Mouse (Mus musculus): ENCODE measurements at regions not wholly inside any gene's neighbourhood (a gene's known extent, or its start where the extent isn't known, plus 50 kb on each side); places are given as distances from the start of the nearest gene placed in this dataset.

- TF ChIP-seq CTCF (IDR thresholded peaks at IDR 0.05; ENCODE audit: control insufficient read depth, insufficient read depth, insufficient read length), result no peak
- no peak for TF ChIP-seq MAX (IDR thresholded peaks at IDR 0.05)
- no peak for TF ChIP-seq USF1 (IDR thresholded peaks at IDR 0.05; ENCODE audit: low read depth)
- TF ChIP-seq MYOG (IDR thresholded peaks at IDR 0.05; ENCODE audit: control insufficient read depth, extremely low read depth, insufficient read length), result no peak
- no peak for TF ChIP-seq CEBPB (IDR thresholded peaks at IDR 0.05; ENCODE audit: low read depth)
- TF ChIP-seq FOSL1 (IDR thresholded peaks at IDR 0.05; ENCODE audit: insufficient read depth, low read length, poor library complexity, severe bottlenecking), result no peak
These were observed 194.5 kb upstream of the B3gat1 start for GRCm38 (mm10) chr9:26539042-26539441.

All from C2C12 (cell line).